ENCODE assay signal across 8 mouse cellular contexts in genomic region chr7:132810368-132810767, GRCm38 (mm10). TPM values are rescaled to one million over a fixed set of nuclear protein-coding genes. Genes with fewer than 3 reads are reported as not detected.
A peak's percentile ranks its signal among the peaks of the same experiment; 100 is the strongest.
DNase-seq lines count a peak whose midpoint lies in the region; ATAC-seq and TF ChIP-seq lines count a peak whose summit lies in the region.

No protein-coding gene starts in this region.

- TF ChIP-seq CTCF in thymus, adult 2 months (IDR thresholded peaks at IDR 0.05; ENCODE audit: borderline replicate concordance, control insufficient read depth, extremely low read depth, insufficient read depth, low read length, poor library complexity): no peak
- no peak for TF ChIP-seq CTCF in kidney, postnatal 0 days (IDR thresholded peaks at IDR 0.05; ENCODE audit: low read depth)
- no peak for TF ChIP-seq CTCF in liver, postnatal 0 days (IDR thresholded peaks at IDR 0.05; ENCODE audit: low read depth)

- H3K27ac ChIP-seq in thymus, adult 2 months (ENCODE audit: control insufficient read depth, insufficient read depth, low read length): peak overlapping the region; percentile 77
- peak overlapping the region; percentile 40; the same call in 1 of the 2 replicates for H3K27ac ChIP-seq in embryonic facial prominence, embryonic 13.5 days
- H3K27ac ChIP-seq in heart, embryonic 14.5 days (replicated peaks in 1 of 2; ENCODE audit: control insufficient read depth in 1 of 2, insufficient read depth in 1 of 2, low read depth in 2 of 2, low read length in 2 of 2): peak overlapping the region in 1 of 2 experiments; percentile 44; a peak in 2 of 4 replicates
- peak overlapping the region; percentile 82 for H3K27ac ChIP-seq in kidney, postnatal 0 days
- H3K27ac ChIP-seq in liver, postnatal 0 days (ENCODE audit: low read depth): no peak overlapping the region; the same call in 1 of the 2 replicates

- TF ChIP-seq POLR2A in thymus, adult 2 months (IDR thresholded peaks at IDR 0.05; ENCODE audit: control insufficient read depth, extremely low read depth, insufficient read depth, low read length, poor library complexity): no peak

- no peak for TF ChIP-seq EP300 in liver, postnatal 0 days (IDR thresholded peaks at IDR 0.05; ENCODE audit: low read depth)

- no peak overlapping the region for H3K4me3 ChIP-seq in thymus, adult 2 months (ENCODE audit: control insufficient read depth, insufficient read depth, low read length)
- no peak overlapping the region for H3K4me3 ChIP-seq in embryonic facial prominence, embryonic 13.5 days
- no peak overlapping the region for H3K4me3 ChIP-seq in heart, embryonic 14.5 days (ENCODE audit: control insufficient read depth in 1 of 2, insufficient read depth in 1 of 2, low read depth in 1 of 2, low read length in 2 of 2)
- no peak overlapping the region for H3K4me3 ChIP-seq in kidney, postnatal 0 days (replicated peaks; ENCODE audit: low read depth, low read length)
- H3K4me3 ChIP-seq in liver, postnatal 0 days (ENCODE audit: low read depth, low read length): no peak overlapping the region

- no peak for DNase-seq in thymus, adult 2 months
- DNase-seq in thymus, postnatal 10 days (ENCODE audit: low spot score in 2 of 2): no peak
- no peak for DNase-seq in kidney, postnatal 0 days (ENCODE audit: low spot score)
- no peak for DNase-seq in liver, postnatal 0 days
- peak; percentile 69 for DNase-seq in right cerebral cortex, postnatal 25 days

- peaks cover 39% of the 10 kb centered on the region for H3K4me1 ChIP-seq in thymus, adult 2 months (replicated peaks; ENCODE audit: control insufficient read depth, insufficient read depth, low read length)
- peaks cover 81% of the 10 kb centered on the region for H3K4me1 ChIP-seq in embryonic facial prominence, embryonic 13.5 days
- H3K4me1 ChIP-seq in heart, embryonic 14.5 days (ENCODE audit: control insufficient read depth in 2 of 2, insufficient read depth in 2 of 2, low read length in 2 of 2): peaks cover 40 to 73% of the 10 kb centered on the region in 2 experiments
- H3K4me1 ChIP-seq in kidney, postnatal 0 days (replicated peaks; ENCODE audit: insufficient read depth, low read length): peaks cover 53% of the 10 kb centered on the region
- peaks cover 42% of the 10 kb centered on the region for H3K4me1 ChIP-seq in liver, postnatal 0 days (ENCODE audit: insufficient read depth)

- no peaks in the 10 kb centered on the region for H3K9me3 ChIP-seq in embryonic facial prominence, embryonic 13.5 days
- H3K9me3 ChIP-seq in heart, embryonic 14.5 days (ENCODE audit: control insufficient read depth, low read length): no peaks in the 10 kb centered on the region
- H3K9me3 ChIP-seq in kidney, postnatal 0 days (replicated peaks; ENCODE audit: low read length): no peaks in the 10 kb centered on the region
- H3K9me3 ChIP-seq in liver, postnatal 0 days (ENCODE audit: low read length): no peaks in the 10 kb centered on the region

- no peak for ATAC-seq in embryonic facial prominence, embryonic 13.5 days (ENCODE audit: insufficient number of reproducible peaks, insufficient read depth, low FRiP score, low TSS enrichment, low read depth)
- no peak for ATAC-seq in heart, embryonic 14.5 days (ENCODE audit: insufficient number of reproducible peaks, insufficient read depth, low FRiP score, low read depth)
- no peak for ATAC-seq in kidney, postnatal 0 days (replicated peaks; ENCODE audit: low FRiP score, low read depth)
- no peak for ATAC-seq in liver, postnatal 0 days
- ATAC-seq in erythroblast, adult 5-6 weeks (replicated peaks; ENCODE audit: low FRiP score, poor library complexity, severe bottlenecking): no peak

- peak overlapping the region; percentile 40; the same call in 1 of the 2 replicates for H3K9ac ChIP-seq in embryonic facial prominence, embryonic 13.5 days
- H3K9ac ChIP-seq in heart, embryonic 14.5 days (ENCODE audit: low read length): peak overlapping the region; percentile 22
- 0 out of 2 replicates have a peak overlapping the region, but pooled peaks have one; percentile 14 for H3K9ac ChIP-seq in kidney, postnatal 0 days (ENCODE audit: low read depth, low read length)
- 0 out of 2 replicates have a peak overlapping the region, but pooled peaks have one; percentile 24 for H3K9ac ChIP-seq in liver, postnatal 0 days (replicated peaks)

- H3K36me3 ChIP-seq in thymus, adult 2 months (ENCODE audit: control insufficient read depth, insufficient read depth, low read length): no peaks in the 10 kb centered on the region
- H3K36me3 ChIP-seq in embryonic facial prominence, embryonic 13.5 days: no peaks in the 10 kb centered on the region
- no peaks in the 10 kb centered on the region for H3K36me3 ChIP-seq in heart, embryonic 14.5 days (ENCODE audit: control insufficient read depth, insufficient read depth, low read length)
- H3K36me3 ChIP-seq in kidney, postnatal 0 days (ENCODE audit: insufficient read depth, low read length): no peaks in the 10 kb centered on the region
- peaks cover 3% of the 10 kb centered on the region; the same call in 1 of the 2 replicates for H3K36me3 ChIP-seq in liver, postnatal 0 days (replicated peaks; ENCODE audit: insufficient read depth, low read length)

- 49% methylated on average over 6 of the region's 6 CpGs for WGBS in thymus, adult 2 months
- 15% methylated on average over 6 of the region's 6 CpGs for WGBS in embryonic facial prominence, embryonic 13.5 days
- WGBS in heart, embryonic 14.5 days: 36% methylated on average over 6 of the region's 6 CpGs
- WGBS in kidney, postnatal 0 days: 23% methylated on average over 6 of the region's 6 CpGs
- WGBS in liver, postnatal 0 days (ENCODE audit: insufficient replicate concordance): 43% methylated on average over 6 of the region's 6 CpGs

- peak overlapping the region; percentile 82 for H3K4me2 ChIP-seq in embryonic facial prominence, embryonic 13.5 days
- peak overlapping the region; percentile 13; the same call in 1 of the 2 replicates for H3K4me2 ChIP-seq in heart, embryonic 14.5 days (ENCODE audit: low read length)
- H3K4me2 ChIP-seq in kidney, postnatal 0 days (ENCODE audit: low read length): peak overlapping the region; percentile 32; the same call in 1 of the 2 replicates
- peak overlapping the region; percentile 48 for H3K4me2 ChIP-seq in liver, postnatal 0 days (ENCODE audit: low read depth, low read length)

- H3K27me3 ChIP-seq in thymus, adult 2 months (ENCODE audit: control insufficient read depth, insufficient read depth, low read length): no peaks in the 10 kb centered on the region
- no peaks in the 10 kb centered on the region for H3K27me3 ChIP-seq in embryonic facial prominence, embryonic 13.5 days
- H3K27me3 ChIP-seq in heart, embryonic 14.5 days (ENCODE audit: control insufficient read depth, insufficient read depth, low read length): no peaks in the 10 kb centered on the region
- no peaks in the 10 kb centered on the region for H3K27me3 ChIP-seq in kidney, postnatal 0 days (ENCODE audit: insufficient read depth, low read length)
- no peaks in the 10 kb centered on the region for H3K27me3 ChIP-seq in liver, postnatal 0 days (ENCODE audit: insufficient read depth, low read length)

RNA-seq across cellular contexts. Expression of gene Fam53b, which starts 3.3 kb away (rescaled TPM):
- 104 and 122 TPM in 2 replicates for polyA plus RNA-seq in thymus, adult 2 months (2012; rRNA removed)
- polyA plus RNA-seq in embryonic facial prominence, embryonic 13.5 days (2015; fragmentation: Nextera tagmentation; extraction: Ambion mirVana): 23.0 and 25.7 TPM in 2 replicates
- polyA plus RNA-seq in heart, embryonic 14.5 days (2014; fragmentation: Nextera tagmentation; extraction: Ambion mirVana): 15.4 and 15.6 TPM in 2 replicates
- 17.1 and 17.5 TPM in 2 replicates for polyA plus RNA-seq in kidney, postnatal 0 days (2015; fragmentation: Nextera tagmentation; extraction: Ambion mirVana)
- polyA plus RNA-seq in liver, postnatal 0 days (2015; fragmentation: Nextera tagmentation; extraction: Ambion mirVana): 15.2 and 17.2 TPM in 2 replicates
- total RNA-seq in erythroblast, adult 5-6 weeks (2015; ENCODE audit: low replicate concordance): 119 and 143 TPM in 2 replicates
- total RNA-seq in erythroblast, adult 5-6 weeks (2017; ENCODE audit: low replicate concordance): 126 and 169 TPM in 2 replicates

RNA-seq across cellular contexts. Expression of gene Eef1akmt2, which starts 42.1 kb away (rescaled TPM):
- 7.0 and 8.7 TPM in 2 replicates for polyA plus RNA-seq in thymus, adult 2 months (2012; rRNA removed)
- polyA plus RNA-seq in embryonic facial prominence, embryonic 13.5 days (2015; fragmentation: Nextera tagmentation; extraction: Ambion mirVana): 80.0 and 80.1 TPM in 2 replicates
- 40.4 and 42.0 TPM in 2 replicates for polyA plus RNA-seq in heart, embryonic 14.5 days (2014; fragmentation: Nextera tagmentation; extraction: Ambion mirVana)
- 74.0 and 76.6 TPM in 2 replicates for polyA plus RNA-seq in kidney, postnatal 0 days (2015; fragmentation: Nextera tagmentation; extraction: Ambion mirVana)
- polyA plus RNA-seq in liver, postnatal 0 days (2015; fragmentation: Nextera tagmentation; extraction: Ambion mirVana): 14.1 and 15.0 TPM in 2 replicates
- 5.6 and 7.3 TPM in 2 replicates for total RNA-seq in erythroblast, adult 5-6 weeks (2015; ENCODE audit: low replicate concordance)
- 16.3 and 23.8 TPM in 2 replicates for total RNA-seq in erythroblast, adult 5-6 weeks (2017; ENCODE audit: low replicate concordance)

RNA-seq across cellular contexts. Expression of gene Abraxas2, which starts 48.7 kb away (rescaled TPM):
- polyA plus RNA-seq in thymus, adult 2 months (2012; rRNA removed): 12.7 and 12.8 TPM in 2 replicates
- 46.0 and 48.8 TPM in 2 replicates for polyA plus RNA-seq in embryonic facial prominence, embryonic 13.5 days (2015; fragmentation: Nextera tagmentation; extraction: Ambion mirVana)
- 29.4 and 33.0 TPM in 2 replicates for polyA plus RNA-seq in heart, embryonic 14.5 days (2014; fragmentation: Nextera tagmentation; extraction: Ambion mirVana)
- polyA plus RNA-seq in kidney, postnatal 0 days (2015; fragmentation: Nextera tagmentation; extraction: Ambion mirVana): 31.1 and 35.5 TPM in 2 replicates
- polyA plus RNA-seq in liver, postnatal 0 days (2015; fragmentation: Nextera tagmentation; extraction: Ambion mirVana): 13.0 and 15.5 TPM in 2 replicates
- total RNA-seq in erythroblast, adult 5-6 weeks (2015; ENCODE audit: low replicate concordance): 14.6 and 15.3 TPM in 2 replicates
- 7.2 and 10.6 TPM in 2 replicates for total RNA-seq in erythroblast, adult 5-6 weeks (2017; ENCODE audit: low replicate concordance)

Comparison
In these comparisons a context has a peak if more than half of its experiments do, and no peak if none do; other contexts are left out.
1. H3K4me2 ChIP-seq: peak in every context shown above with its lines; median percentile 82 in embryonic facial prominence, embryonic 13.5 days; 48 in liver, postnatal 0 days; 32 in kidney, postnatal 0 days; 13 in heart, embryonic 14.5 days.